Mouse (Mus musculus): Measurements from ENCODE around the gene Spta1.

DNA sequence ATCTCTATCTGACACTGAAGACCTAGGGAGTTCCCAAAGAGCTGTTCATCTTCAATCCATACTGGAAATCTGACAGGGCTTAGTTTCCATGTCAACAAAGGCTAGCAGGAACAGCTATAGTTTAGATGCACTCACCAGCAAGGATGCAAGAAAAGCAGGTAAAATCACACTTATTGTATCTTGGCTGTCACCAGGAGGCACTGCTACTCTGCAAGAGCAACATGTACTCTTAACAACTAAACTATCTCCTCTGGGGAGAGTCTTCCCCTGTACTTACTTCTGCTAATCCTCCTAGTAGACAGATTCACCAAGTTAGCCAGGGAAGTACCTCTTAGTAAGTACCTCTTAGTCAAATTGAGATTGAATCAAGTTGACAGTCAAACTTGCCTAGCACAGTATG is 3.6 kb upstream of the Spta1 start:
- TF ChIP-seq CTCF (IDR thresholded peaks at IDR 0.05) (no peak), EP300 (IDR thresholded peaks at IDR 0.05) (no peak)
